Mouse (Mus musculus) cerebellum, postnatal 14 days (tissue): ENCODE measurements at regions not wholly inside any gene's neighbourhood (a gene's known extent, or its start where the extent isn't known, plus 50 kb on each side); places are given as distances from the start of the nearest gene placed in this dataset.

ENCODE experiments used
- DNase-seq, 2 experiments: peaks; one replicate each; pipeline ENCODE4 v3.0.0; 2021; ENCODE audit warnings: mixed read lengths in 2 of 2

DNA sequence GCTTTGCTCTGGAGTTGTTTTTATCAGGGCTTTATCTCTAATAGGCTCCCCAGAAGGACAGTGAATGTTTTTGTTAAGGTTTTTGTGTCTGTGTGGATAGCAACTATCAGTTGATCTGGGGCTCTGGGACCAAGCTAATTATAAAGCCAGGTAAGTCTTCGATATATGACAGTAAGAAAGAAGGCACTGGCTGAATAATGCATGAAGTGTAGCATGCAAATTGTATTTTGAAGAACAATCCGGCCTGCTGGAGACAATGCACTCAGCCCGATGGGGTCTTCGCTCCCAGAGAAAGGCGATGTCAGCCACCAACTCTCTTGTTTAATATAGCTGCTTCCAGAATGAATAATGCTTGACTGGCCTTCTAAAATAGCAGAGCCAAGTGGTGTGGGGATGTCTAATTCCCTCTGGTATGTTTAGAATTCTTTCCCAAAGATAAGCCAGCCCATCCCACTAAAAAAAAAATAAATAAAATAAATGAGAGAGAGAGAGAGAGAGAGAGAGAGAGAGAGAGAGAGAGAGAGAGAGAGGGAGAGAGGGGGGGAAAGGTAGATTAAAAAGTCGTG is 68.6 kb downstream of the Dad1 start:
- DNase-seq: no peak

- no peak for DNase-seq
Observed at GRCm38 (mm10) chr14:54183873-54184272, 70.0 kb downstream of the Dad1 start.

DNA sequence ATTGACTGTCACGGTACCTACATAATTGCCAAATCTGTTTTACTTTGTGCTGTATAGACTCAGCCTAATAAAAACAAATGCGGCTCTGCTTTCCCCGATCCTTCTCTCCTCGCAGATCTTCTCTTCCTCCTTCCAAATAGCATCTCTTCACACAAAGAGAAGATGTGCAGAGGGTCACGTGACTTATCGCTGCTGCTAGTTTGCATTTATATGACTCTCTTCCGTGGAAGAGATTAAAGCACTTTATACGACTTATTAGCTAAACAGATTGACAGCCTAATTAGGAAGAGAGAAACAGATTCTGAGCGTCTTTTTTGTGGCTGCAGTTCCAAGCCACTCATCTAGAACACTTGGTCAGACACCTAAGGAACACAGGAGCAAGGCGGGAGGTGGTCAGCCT is 71.1 kb downstream of the Dad1 start:
- DNase-seq: no peak

DNA sequence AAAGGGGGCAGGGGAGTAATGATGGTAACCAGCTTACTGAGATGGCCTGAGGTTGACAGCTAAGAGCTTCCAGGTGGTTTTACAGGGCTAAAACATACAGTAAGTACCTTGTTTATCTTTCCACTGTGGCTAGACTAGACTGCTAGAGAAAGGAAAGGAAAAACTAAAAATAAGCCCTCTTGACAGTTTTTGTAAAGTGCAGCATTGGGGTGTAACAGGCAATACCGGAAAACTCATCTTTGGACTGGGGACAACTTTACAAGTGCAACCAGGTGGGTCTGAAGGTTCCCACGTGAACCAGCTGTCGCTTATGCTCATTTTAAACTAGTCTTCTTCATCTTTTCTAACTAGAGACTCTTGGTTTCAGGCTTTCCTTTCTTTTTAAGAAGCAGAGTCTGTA is 72.6 kb downstream of the Dad1 start:
- DNase-seq: no peak

- peak in 1 of 2 experiments; percentile 20 for DNase-seq
Observed at GRCm38 (mm10) chr14:54180754-54181153, 73.2 kb downstream of the Dad1 start.

GRCm38 (mm10) chr14:54180271-54180670 is 73.6 kb downstream of the Dad1 start:
- DNase-seq: peak; percentile 13 to 25

GRCm38 (mm10) chr14:54178856-54179255 is 75.0 kb downstream of the Dad1 start:
- no peak for DNase-seq

GRCm38 (mm10) chr14:54176469-54176868 is 77.4 kb downstream of the Dad1 start:
- no peak for DNase-seq

DNA sequence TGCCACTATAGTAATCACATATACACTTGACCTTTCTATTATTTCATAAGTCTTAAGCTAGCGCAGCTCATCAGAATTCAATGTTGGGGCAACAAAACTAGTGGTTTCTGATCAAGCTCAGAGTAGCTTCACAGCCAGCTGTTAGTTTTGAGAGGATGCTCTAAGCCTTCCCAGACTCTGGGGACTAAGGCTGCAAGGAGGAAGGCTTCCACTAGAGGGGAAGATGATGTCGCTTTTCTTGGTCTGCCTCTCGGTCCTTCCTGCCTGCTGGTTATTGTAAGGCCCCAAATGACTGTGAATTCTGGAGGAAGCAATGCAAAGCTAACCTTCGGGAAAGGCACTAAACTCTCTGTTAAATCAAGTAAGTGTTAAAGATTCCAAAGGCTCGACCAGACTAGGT is 78.4 kb downstream of the Dad1 start:
- no peak for DNase-seq

DNA sequence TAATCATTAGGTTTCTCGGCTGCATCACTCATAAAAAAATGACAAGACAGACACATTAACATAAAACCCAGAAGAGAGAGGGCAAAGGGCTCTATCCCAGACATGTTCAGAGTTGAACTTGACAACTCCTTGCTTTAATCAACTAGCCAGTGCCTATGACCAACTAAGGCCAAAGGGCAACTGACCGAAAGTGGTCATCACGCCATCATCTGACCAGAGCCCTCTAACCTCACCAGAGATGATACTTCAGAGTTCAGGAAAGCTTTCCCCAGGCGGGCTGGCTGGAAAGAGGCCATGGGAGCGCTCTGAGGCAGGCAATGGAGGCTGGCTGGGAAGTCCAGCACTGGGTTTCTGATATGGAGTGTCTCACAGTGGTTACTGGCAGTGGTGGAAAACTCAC is 80.6 kb downstream of the Dad1 start:
- DNase-seq: no peak

DNA sequence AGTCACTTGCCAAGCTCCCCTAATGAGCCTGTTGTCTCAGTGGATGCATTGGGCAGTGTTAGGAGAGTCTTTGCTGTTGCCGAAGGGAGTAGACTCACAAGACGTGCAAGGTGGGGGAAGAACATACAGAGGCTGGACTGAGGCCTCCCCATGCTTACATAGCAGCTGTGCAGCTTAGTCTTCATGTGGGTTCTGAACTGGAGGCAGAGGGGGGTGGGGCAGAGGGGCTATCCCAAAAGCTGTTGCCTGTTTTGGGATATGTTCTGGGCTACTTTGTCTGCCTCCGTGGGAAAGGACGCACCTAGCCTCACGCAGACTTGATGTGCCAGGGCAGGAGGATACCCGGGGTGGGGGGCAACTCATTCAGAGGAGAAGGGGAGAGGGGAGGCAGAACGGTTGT is 84.7 kb downstream of the Dad1 start:
- DNase-seq: no peak

GRCm38 (mm10) chr14:54168414-54168931 is 85.4 kb downstream of the Dad1 start:
- no peak for DNase-seq

- DNase-seq: no peak
Observed at GRCm38 (mm10) chr14:54166057-54166456, 87.8 kb downstream of the Dad1 start.

- DNase-seq: no peak
Observed at GRCm38 (mm10) chr14:54164874-54165273, 89.0 kb downstream of the Dad1 start.

- DNase-seq: peak; percentile 15 to 20
Observed at GRCm38 (mm10) chr14:54161916-54162315, 92.0 kb downstream of the Dad1 start.

- no peak for DNase-seq
Observed at GRCm38 (mm10) chr14:54161206-54161605, 92.7 kb downstream of the Dad1 start.

DNA sequence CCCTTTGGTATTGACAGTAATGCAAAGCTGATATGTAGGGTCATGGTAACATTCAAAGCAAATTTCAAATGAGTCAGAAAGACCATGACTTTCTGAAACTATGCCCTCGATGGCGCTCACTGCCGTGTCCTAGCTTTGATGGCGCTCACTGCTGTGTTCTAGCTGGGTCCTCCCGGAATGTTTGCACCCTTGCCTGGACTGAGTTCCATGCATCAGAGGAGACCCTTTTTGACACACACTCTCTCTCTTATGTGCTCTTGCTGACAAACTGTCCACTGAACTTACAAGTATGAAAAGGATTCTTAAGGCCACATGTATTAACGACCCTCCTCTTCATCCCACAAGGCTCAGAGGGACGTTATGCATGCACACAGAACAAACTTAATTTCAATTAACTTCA is 94.1 kb downstream of the Dad1 start:
- DNase-seq: no peak

- no peak for DNase-seq
Observed at GRCm38 (mm10) chr14:54158214-54158965, 95.5 kb downstream of the Dad1 start.

GRCm38 (mm10) chr14:54156536-54156935 is 97.4 kb downstream of the Dad1 start:
- DNase-seq: no peak

DNA sequence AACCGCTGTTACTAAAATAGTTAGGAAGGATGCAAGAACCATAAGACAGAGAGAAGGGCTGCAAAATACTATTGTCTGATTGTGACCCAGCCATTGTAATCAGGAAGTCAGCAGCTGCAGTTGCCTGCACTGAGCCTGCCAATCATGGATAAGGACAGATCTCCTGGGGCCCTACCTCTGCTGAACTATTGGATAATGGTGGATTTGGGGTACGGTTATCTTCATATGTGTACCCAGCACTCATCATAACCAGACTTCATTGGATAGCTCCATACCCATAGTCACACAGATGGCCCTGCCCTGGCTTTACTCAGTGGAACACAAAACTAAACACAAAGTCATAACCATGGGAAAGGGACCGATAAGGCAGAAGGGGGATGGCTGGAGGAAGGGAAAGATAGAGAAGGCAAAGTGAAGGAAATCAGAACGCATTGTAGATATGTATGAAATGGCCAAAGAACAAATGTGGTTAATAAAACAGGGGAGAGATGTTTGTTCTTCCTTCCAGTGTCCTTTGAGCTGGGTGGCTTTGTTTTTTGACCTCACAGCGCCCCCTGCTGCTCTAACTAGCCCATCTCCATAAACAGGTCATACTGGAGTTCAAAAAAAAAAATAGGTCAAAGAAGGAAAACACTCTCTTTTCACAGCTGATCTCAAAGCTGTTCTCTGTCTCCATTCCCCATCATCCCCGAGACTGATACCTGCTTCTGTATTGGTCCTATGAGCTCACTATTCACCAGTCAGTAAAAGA is 101.2 kb downstream of the Dad1 start:
- DNase-seq: peak; percentile 82 to 88

GRCm38 (mm10) chr14:54151921-54152320 is 102.0 kb downstream of the Dad1 start:
- no peak for DNase-seq

GRCm38 (mm10) chr14:54151272-54151671 is 102.6 kb downstream of the Dad1 start:
- DNase-seq: no peak

GRCm38 (mm10) chr14:54150221-54150620 is 103.7 kb downstream of the Dad1 start:
- DNase-seq: no peak

- no peak for DNase-seq
Observed at GRCm38 (mm10) chr14:54148626-54149025, 105.3 kb downstream of the Dad1 start.
